Mouse (Mus musculus) lung, embryonic 15.5 days (tissue): ENCODE data around the gene Tsen34. TPM values are rescaled to one million over a fixed set of nuclear protein-coding genes. Genes with fewer than 3 reads are reported as not detected.
"Not testable (repeated sequence)": the region's sequence is repeated elsewhere in the genome, so short reads cannot be mapped to it uniquely, and the experiment has no call there.

Experiments
- ATAC-seq: fragments of 200-750 bp; cut with Nextera tagmentation; 2 replicates; pipeline ENCODE4 v1.8.0; 2017; ENCODE audit warnings: moderate number of reproducible peaks, borderline replicate concordance; ENCODE audit not compliant: low FRiP score, low TSS enrichment; ENCODE audit errors: extremely low read depth
- H3K27ac ChIP-seq: fragments of 300-500 bp; sonication (generic); 2 replicates; pipeline ENCODE4 v1.5.1; 2015; ENCODE audit warnings: moderate library complexity, mild to moderate bottlenecking, inconsistent platforms
- H3K27me3 ChIP-seq: fragments of 300-500 bp; sonication (generic); 2 replicates; pipeline ENCODE4 v1.6.1; 2015; ENCODE audit warnings: inconsistent platforms
- H3K36me3 ChIP-seq: fragments of 300-500 bp; sonication (generic); 2 replicates; pipeline ENCODE4 v1.6.1; 2015; ENCODE audit warnings: inconsistent platforms
- H3K4me1 ChIP-seq: fragments of 300-500 bp; sonication (generic); 2 replicates; pipeline ENCODE4 v1.6.1; 2015; ENCODE audit warnings: inconsistent platforms
- H3K4me2 ChIP-seq: fragments of 300-500 bp; sonication (generic); 2 replicates; pipeline ENCODE4 v1.6.1; 2015; ENCODE audit warnings: inconsistent platforms, mild to moderate bottlenecking, moderate library complexity
- H3K4me3 ChIP-seq: fragments of 300-500 bp; sonication (generic); 2 replicates; pipeline ENCODE4 v1.5.1; 2015; ENCODE audit warnings: mild to moderate bottlenecking, inconsistent platforms
- H3K9ac ChIP-seq: fragments of 300-500 bp; sonication (generic); 2 replicates; pipeline ENCODE4 v1.6.1; 2015; ENCODE audit warnings: inconsistent platforms
- H3K9me3 ChIP-seq: fragments of 300-500 bp; sonication (generic); 2 replicates; pipeline ENCODE4 v1.6.1; 2016; ENCODE audit warnings: inconsistent platforms
- WGBS: fragments of 180-500 bp; shearing (Covaris S2); methylation state at CpG from one replicate; pipeline ENCODE4 v1.1.7; 2015; 5-methylcytosine and 5-hydroxymethylcytosine counted together
- polyA plus RNA-seq: library from polyadenylated mRNA; unstranded; fragments of >200 nt; fragmentation: Nextera tagmentation; extraction: Ambion mirVana; gene quantifications from 2 replicates; pipeline ENCODE4 v1.2.1, GENCODE M21; 2015

The Tsen34 gene
- polyA plus RNA-seq, 1 experiment from 2014 or later = 296 TPM

DNA sequence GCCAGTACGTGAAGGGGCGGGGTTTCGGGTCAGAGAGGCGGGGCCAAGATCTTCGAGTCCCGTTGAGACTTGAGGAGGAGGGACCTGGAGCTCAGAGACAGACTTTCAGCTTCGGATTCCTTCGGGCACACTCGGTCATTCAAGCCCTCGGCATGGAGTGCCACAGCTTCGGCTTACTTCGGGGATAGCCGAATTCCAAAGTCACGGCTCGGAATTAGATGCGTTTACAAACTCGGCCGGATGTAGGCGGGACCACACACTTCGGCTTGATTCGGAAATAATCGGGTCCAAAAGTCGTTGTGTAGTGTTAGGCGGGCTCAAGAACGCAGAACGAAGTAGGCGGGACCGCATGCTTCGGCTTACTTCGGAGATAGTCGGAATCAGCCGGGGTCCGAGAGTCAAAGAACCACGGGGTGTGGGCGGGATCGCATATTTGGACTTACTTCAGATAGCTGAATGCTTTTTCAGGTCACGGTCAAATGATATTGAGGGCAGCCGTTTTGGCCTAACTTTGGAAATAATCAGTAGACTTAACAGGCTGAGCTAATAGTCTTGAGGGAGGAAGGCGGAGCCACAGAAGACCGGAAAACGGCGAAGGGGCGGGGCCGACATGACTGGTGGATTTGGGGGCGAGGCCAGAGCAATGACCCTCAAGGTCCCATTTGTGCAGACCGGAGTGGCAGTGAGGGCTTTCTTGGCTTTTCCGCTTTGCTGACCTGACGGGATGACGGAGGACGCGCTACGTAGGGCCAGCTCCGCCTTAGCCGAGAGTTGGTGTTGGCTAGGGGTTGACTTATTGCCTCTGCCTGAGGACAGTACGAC is 535 bp downstream of the Tsen34 start, which contains the start of gene Mboat7:
Mboat7 (minus strand) TSS at position 537 of the 822 bp plus-strand sequence.
- Histone ChIP-seq H3K9ac (peak within 1 kb of the TSS; percentile 88), H3K4me2 (peak within 1 kb of the TSS; percentile 83), H3K27me3 (no peaks in the 10 kb centered on the region), H3K9me3 (no peaks in the 10 kb centered on the region), H3K27ac (peak within 1 kb of the TSS; percentile 99), H3K4me3 (peak within 1 kb of the TSS; percentile 74), H3K4me1 (peaks cover 22% of the 10 kb centered on the region), H3K36me3 (peaks cover 18% of the 10 kb centered on the region)
- WGBS = under 1% methylated on average over 55 of the region's 55 CpGs
- peak; percentile 91 for ATAC-seq

DNA sequence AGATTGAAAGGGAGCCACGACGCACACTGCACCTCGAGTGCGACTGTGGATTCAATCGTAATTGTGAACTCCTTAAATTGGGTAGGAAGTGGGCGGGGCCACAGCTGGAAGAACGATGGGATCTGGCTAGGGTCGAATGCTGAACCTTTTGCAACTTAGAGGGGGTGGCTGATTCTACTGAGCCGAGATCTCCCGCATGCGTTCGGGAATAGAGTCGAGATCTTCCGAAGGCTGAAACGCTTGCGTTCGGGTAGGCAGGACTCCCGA is 1.1 kb downstream of the Tsen34 start:
- H3K4me1 ChIP-seq = peaks cover 22% of the 10 kb centered on the region
- under 1% methylated on average over 18 of the region's 18 CpGs for WGBS
- peaks cover 19% of the 10 kb centered on the region for H3K36me3 ChIP-seq
- no peaks in the 10 kb centered on the region for H3K9me3 ChIP-seq
- H3K4me2 ChIP-seq = peak overlapping the region; percentile 83
- no peaks in the 10 kb centered on the region for H3K27me3 ChIP-seq
- peak overlapping the region; percentile 74 for H3K4me3 ChIP-seq
- no peak for ATAC-seq
- H3K9ac ChIP-seq = peak overlapping the region; percentile 88
- peak overlapping the region; percentile 99 for H3K27ac ChIP-seq

- no peaks in the 10 kb centered on the region for H3K27me3 ChIP-seq
- H3K4me2 ChIP-seq = peak overlapping the region; percentile 83
- H3K4me3 ChIP-seq = peak overlapping the region; percentile 74
- no peaks in the 10 kb centered on the region for H3K9me3 ChIP-seq
- H3K4me1 ChIP-seq = peaks cover 22% of the 10 kb centered on the region
- ATAC-seq = peak; percentile 77
- H3K9ac ChIP-seq = peak overlapping the region; percentile 88
- peak overlapping the region; percentile 99 for H3K27ac ChIP-seq
- under 1% methylated on average over 55 of the region's 55 CpGs for WGBS
- peaks cover 25% of the 10 kb centered on the region for H3K36me3 ChIP-seq
These were observed 1.6 kb downstream of the Tsen34 start for GRCm38 (mm10) chr7:3694076-3694948.

GRCm38 (mm10) chr7:3694949-3695305 is 2.3 kb downstream of the Tsen34 start:
- ATAC-seq, H3K9me3 ChIP-seq, H3K27me3 ChIP-seq: not testable (repeated sequence)
- Histone ChIP-seq H3K4me3 (peak overlapping the region; percentile 74), H3K4me1 (peaks cover 22% of the 10 kb centered on the region), H3K4me2 (peak overlapping the region; percentile 83), H3K9ac (peak overlapping the region; percentile 88), H3K36me3 (peaks cover 31% of the 10 kb centered on the region), H3K27ac (peak overlapping the region; percentile 99)
- 2% methylated on average over 9 of the region's 9 CpGs for WGBS

GRCm38 (mm10) chr7:3698471-3698870 is 5.8 kb downstream of the Tsen34 start:
- ATAC-seq = no peak
- no peaks in the 10 kb centered on the region for H3K9me3 ChIP-seq
- no peaks in the 10 kb centered on the region for H3K27me3 ChIP-seq
- no peak overlapping the region for H3K4me3 ChIP-seq
- H3K4me2 ChIP-seq = no peak overlapping the region
- H3K27ac ChIP-seq = no peak overlapping the region
- peaks cover 44% of the 10 kb centered on the region for H3K36me3 ChIP-seq
- no peak overlapping the region for H3K9ac ChIP-seq
- H3K4me1 ChIP-seq = peaks cover 15% of the 10 kb centered on the region
- WGBS = 94% methylated on average over 6 of the region's 6 CpGs

DNA sequence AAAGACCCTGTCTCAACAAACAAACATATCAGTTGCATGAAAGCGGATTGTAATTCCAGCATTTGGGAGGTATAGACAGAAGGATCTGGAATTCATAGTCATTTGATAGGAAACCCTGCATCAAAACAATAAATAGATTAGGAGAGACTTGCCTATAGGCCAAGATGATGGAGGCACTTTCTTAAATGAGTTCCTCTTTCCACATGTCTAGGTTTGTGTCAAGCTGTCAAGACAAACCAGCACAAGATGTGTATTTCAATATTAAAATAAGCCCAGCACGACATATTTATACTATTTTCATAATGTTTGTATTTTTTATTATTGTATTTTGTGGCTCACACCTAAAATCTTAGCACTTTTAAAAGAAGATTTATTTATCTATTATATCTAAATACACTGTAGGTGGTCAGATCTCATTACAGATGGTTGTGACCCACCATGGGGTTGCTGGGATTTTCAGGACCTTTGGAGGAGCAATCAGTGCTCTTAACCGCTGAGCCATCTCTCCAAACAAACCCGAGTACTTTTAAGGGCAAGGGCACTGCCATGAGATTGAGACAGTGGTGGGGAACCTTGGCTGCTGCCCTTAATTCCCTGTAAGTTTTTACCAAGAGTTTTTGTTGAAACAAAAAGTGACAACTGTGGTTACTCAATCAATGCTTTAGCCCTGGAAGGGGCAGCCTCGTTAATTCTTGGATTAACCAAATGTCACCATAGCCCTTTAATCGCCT is 10.7 kb downstream of the Tsen34 start:
- ATAC-seq = peak; percentile 32; the same call in 1 of the 2 replicates
- Histone ChIP-seq H3K9me3 (no peaks in the 10 kb centered on the region), H3K27me3 (no peaks in the 10 kb centered on the region), H3K9ac (peak overlapping the region; percentile 79), H3K4me3 (peak overlapping the region; percentile 69), H3K27ac (peak overlapping the region; percentile 80), H3K4me2 (peak overlapping the region; percentile 59), H3K4me1 (peaks cover 24% of the 10 kb centered on the region), H3K36me3 (peaks cover 53% of the 10 kb centered on the region)
- WGBS = 20% methylated on average over 6 of the region's 6 CpGs

DNA sequence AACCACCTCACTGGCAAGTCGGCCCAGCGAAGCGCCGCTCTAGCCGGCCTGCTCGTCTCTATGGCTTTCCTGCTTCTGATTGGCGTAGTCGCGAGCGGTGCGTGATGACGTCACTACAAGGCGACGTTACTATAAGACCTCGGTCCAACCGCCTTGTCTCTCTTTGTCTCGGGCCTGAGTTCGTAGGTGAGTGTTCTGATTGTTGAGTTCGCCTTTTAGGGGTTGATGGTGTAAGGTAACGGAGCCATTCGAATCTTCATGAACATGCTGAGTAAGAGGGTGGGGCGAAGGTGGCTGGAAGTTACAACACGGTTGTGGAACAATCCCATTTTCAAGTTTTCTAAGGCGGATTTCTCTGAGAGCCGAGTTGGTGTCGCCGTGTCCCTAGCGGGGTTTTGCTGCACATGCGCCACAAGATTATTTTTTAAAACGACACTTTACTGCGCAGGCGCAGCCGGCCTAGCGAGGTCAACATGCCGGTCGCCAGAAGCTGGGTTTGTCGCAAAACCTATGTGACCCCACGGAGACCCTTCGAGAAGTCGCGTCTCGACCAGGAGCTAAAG is 11.3 kb downstream of the Tsen34 start, which contains the start of gene Rps9:
Rps9 (plus strand) TSS at position 115 of the 563 bp plus-strand sequence.
- peaks cover 46% of the 10 kb centered on the region for H3K36me3 ChIP-seq
- H3K27ac ChIP-seq = peak within 1 kb of the TSS; percentile 93
- no peaks in the 10 kb centered on the region for H3K9me3 ChIP-seq
- peak within 1 kb of the TSS; percentile 79 for H3K9ac ChIP-seq
- H3K27me3 ChIP-seq = no peaks in the 10 kb centered on the region
- WGBS = under 1% methylated on average over 42 of the region's 42 CpGs
- H3K4me2 ChIP-seq = peak within 1 kb of the TSS; percentile 82
- H3K4me1 ChIP-seq = peaks cover 24% of the 10 kb centered on the region
- peak; percentile 93 for ATAC-seq
- H3K4me3 ChIP-seq = peak within 1 kb of the TSS; percentile 69

DNA sequence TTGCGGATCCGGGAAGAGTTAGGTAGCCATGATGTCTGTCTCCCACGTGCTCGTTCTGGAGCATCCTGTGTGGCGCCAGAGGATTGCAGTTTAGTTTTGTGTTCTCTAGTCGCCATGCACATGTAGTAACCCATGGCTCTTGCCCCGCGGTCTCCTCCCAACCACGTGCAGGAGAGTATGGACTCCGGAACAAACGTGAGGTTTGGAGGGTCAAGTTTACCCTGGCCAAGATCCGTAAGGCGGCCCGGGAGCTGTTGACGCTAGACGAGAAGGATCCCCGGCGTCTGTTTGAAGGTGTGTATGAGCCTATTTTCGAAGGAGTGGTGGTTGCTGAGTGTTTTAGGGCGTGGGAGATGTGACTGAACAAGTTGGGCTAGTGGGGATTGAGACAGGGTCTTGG is 11.8 kb downstream of the Tsen34 start:
- Histone ChIP-seq H3K27me3 (no peaks in the 10 kb centered on the region), H3K4me2 (peak overlapping the region; percentile 82), H3K4me3 (peak overlapping the region; percentile 69), H3K9ac (peak overlapping the region; percentile 79), H3K27ac (peak overlapping the region; percentile 93), H3K36me3 (peaks cover 41% of the 10 kb centered on the region), H3K9me3 (no peaks in the 10 kb centered on the region), H3K4me1 (peaks cover 24% of the 10 kb centered on the region)
- under 1% methylated on average over 20 of the region's 20 CpGs for WGBS
- peak; percentile 10; the same call in 1 of the 2 replicates for ATAC-seq

DNA sequence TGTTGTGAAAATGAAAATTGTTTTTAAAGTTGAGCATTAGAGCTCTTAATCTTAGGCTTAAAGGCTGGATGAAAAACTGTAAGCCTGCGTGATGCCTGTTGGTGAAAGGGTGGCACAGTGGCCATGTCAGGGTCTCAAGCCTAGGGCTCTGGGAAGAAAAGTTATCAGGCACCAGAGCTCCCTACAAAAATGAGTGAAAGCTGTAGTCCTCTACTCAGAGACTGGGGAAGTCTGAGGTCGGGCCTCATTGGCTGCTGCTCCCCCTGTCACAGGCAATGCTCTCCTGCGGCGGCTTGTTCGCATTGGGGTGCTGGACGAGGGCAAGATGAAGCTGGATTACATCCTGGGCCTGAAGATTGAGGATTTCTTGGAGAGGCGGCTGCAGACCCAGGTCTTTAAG is 12.8 kb downstream of the Tsen34 start:
- H3K36me3 ChIP-seq = peaks cover 32% of the 10 kb centered on the region
- H3K4me2 ChIP-seq = peak overlapping the region; percentile 82
- H3K9me3 ChIP-seq, ATAC-seq, H3K27me3 ChIP-seq: not testable (repeated sequence)
- WGBS = 2% methylated on average over 7 of the region's 7 CpGs
- peak overlapping the region; percentile 79 for H3K9ac ChIP-seq
- peak overlapping the region; percentile 69 for H3K4me3 ChIP-seq
- peaks cover 24% of the 10 kb centered on the region for H3K4me1 ChIP-seq
- H3K27ac ChIP-seq = peak overlapping the region; percentile 93; the same call in 1 of the 2 replicates

DNA sequence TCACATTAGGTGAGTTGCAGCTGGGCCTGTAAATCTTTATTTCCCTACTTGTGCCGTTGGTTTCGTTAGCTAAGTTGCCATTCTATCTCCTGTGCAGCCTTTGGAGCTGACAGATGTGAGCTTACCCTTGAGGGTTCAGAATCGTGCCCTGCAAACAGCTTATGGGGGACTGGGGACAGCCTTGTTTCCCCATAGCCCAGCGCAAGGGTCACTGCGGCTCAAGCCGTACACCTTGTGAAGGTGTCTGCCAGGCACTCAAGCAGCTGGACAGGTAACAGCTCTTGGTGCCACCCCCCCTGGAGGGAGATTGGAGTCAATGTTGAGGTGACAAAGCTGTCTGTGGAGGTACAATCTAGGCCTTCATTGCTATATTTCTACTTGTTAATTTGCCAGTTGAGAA is 13.2 kb downstream of the Tsen34 start:
- ATAC-seq = no peak
- H3K27me3 ChIP-seq = no peaks in the 10 kb centered on the region
- no peaks in the 10 kb centered on the region for H3K9me3 ChIP-seq
- H3K36me3 ChIP-seq = peaks cover 32% of the 10 kb centered on the region
- peak overlapping the region; percentile 82 for H3K4me2 ChIP-seq
- 20% methylated on average over 6 of the region's 6 CpGs for WGBS
- H3K27ac ChIP-seq = no peak overlapping the region
- H3K4me1 ChIP-seq = peaks cover 24% of the 10 kb centered on the region
- peak overlapping the region; percentile 69 for H3K4me3 ChIP-seq
- peak overlapping the region; percentile 79 for H3K9ac ChIP-seq

GRCm38 (mm10) chr7:3706343-3706934 is 13.8 kb downstream of the Tsen34 start:
- Histone ChIP-seq H3K9ac (no peak overlapping the region; the same call in 1 of the 2 replicates), H3K27ac (no peak overlapping the region), H3K4me3 (peak overlapping the region; percentile 69), H3K4me2 (peak overlapping the region; percentile 82), H3K27me3 (no peaks in the 10 kb centered on the region), H3K36me3 (peaks cover 26% of the 10 kb centered on the region), H3K4me1 (peaks cover 24% of the 10 kb centered on the region), H3K9me3 (no peaks in the 10 kb centered on the region)
- WGBS = 43% methylated on average over 11 of the region's 11 CpGs
- no peak for ATAC-seq
